Mouse (Mus musculus) kidney, adult 2 months (tissue): ENCODE results near the gene Krt42. TPM values are rescaled to one million over a fixed set of nuclear protein-coding genes. Genes with fewer than 3 reads are reported as not detected.

ENCODE experiments used
- DNase-seq: peaks from one replicate; pipeline ENCODE4 v3.0.0; 2021
- H3K27ac ChIP-seq: fragments of 200-500 bp; 2 replicates; pipeline ENCODE4 v1.5.1; 2012; ENCODE audit warnings: low read depth, low read length, control low read depth, inconsistent platforms; ENCODE audit not compliant: insufficient read depth
- H3K27me3 ChIP-seq: fragments of 200-500 bp; replicated peaks from 2 replicates; pipeline ENCODE4 v1.6.1; 2012; ENCODE audit warnings: mild to moderate bottlenecking, moderate library complexity, low read length, inconsistent platforms; ENCODE audit not compliant: control insufficient read depth, insufficient read depth
- H3K36me3 ChIP-seq: fragments of 200-500 bp; 2 replicates; pipeline ENCODE4 v1.6.1; 2012; ENCODE audit warnings: mild to moderate bottlenecking, moderate library complexity, low read length, inconsistent platforms; ENCODE audit not compliant: control insufficient read depth, insufficient read depth
- H3K4me1 ChIP-seq: fragments of 200-500 bp; 2 replicates; pipeline ENCODE4 v1.6.1; 2011; ENCODE audit warnings: low read length; ENCODE audit not compliant: control insufficient read depth, insufficient read depth
- H3K4me3 ChIP-seq: fragments of 200-500 bp; 2 replicates; pipeline ENCODE4 v1.5.1; 2011; ENCODE audit warnings: mild to moderate bottlenecking, low read depth, low read length, control low read depth; ENCODE audit not compliant: insufficient read depth
- CTCF ChIP-seq: fragments of 200-500 bp; conservative IDR thresholded peaks from 2 replicates; pipeline ENCODE4 v1.5.1; 2011; ENCODE audit warnings: low read depth, mild to moderate bottlenecking, control low read depth, low read length, moderate library complexity, mixed read lengths; ENCODE audit not compliant: insufficient read depth, insufficient read length
- POLR2A ChIP-seq: fragments of 200-500 bp; IDR thresholded peaks from one replicate; pipeline ENCODE4 v1.6.1; 2011; ENCODE audit warnings: low read depth, low read length, control low read depth
- WGBS: fragments of 180-500 bp; shearing (Covaris S2); methylation state at CpG from one replicate; pipeline ENCODE4 v1.1.7; 2018; 5-methylcytosine and 5-hydroxymethylcytosine counted together
- polyA plus RNA-seq: library from polyadenylated mRNA; depleted of rRNA; stranded (reverse); fragments of >200 nt; gene quantifications from 2 replicates; pipeline ENCODE4 v1.2.3, GENCODE M21; 2012

The Krt42 gene
- polyA plus RNA-seq, 1 experiment, result not detected

DNA sequence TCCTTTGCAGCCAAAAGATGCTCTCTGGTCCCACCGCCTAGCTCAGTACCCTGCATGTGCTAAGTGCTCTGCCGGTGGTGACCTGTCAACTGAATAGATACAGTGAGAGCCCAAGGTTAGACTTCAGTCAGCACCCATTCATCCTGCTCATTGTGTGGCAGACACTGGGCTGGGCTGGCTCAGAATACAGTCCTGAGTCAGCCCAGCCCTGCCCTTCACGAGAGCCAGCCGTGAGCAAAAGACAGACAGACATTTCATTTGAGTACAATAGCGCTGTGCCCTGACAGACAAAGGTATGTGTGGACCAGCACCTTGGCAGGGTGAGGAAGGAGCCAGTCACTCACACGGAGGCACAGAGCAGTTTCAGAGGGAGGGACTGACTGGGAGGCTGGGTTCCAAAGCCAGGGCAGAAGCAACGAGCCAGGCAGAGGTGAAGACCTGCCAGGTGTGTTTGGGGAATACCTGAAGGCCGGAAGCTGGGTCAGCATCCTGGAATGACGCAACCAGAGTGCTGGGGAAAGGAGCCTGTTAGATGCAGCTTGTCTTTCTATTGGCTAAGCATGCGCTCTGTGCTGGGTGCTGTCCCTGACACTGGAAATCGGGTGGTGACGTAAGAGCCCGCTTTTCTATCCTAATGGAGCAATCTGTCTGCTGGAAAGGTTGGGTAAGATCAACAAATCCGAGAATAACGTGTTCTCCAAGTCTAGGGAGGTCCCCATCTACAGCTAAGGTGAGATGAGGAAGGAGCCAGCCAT, 8.2 kb upstream of the Krt42 start:
- DNase-seq, result no peak
- no peaks in the 10 kb centered on the region for H3K27me3 ChIP-seq
- 72% methylated on average over 15 of the region's 15 CpGs for WGBS
- H3K4me1 ChIP-seq, result no peaks in the 10 kb centered on the region
- no peaks in the 10 kb centered on the region for H3K36me3 ChIP-seq
- no peak overlapping the region for H3K27ac ChIP-seq
- no peak for TF ChIP-seq CTCF
- no peak for TF ChIP-seq POLR2A
- H3K4me3 ChIP-seq, result no peak overlapping the region

DNA sequence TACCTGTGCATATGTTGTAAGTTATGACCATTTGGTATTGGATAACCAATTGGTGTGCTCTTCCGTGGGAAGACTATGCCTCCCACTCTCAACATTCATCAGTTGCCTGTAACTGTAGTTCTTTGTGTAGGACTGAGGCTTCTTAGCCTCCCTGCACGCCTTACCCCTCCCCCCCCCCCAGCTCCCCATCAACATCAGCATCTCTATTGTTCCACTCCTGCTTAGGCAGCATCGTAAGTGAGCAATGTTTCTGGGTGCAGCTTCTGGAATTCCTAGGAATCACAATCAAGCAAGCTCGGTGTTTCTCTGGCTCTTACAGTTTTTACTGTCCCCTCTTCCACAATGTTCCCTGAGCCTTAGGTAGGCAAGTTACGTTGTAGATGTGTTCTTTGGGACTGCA, 5.8 kb upstream of the Krt42 start:
- H3K36me3 ChIP-seq, result no peaks in the 10 kb centered on the region
- no peaks in the 10 kb centered on the region for H3K4me1 ChIP-seq
- no peak for TF ChIP-seq POLR2A
- TF ChIP-seq CTCF, result no peak
- 54% methylated on average over 5 of the region's 5 CpGs for WGBS
- no peak overlapping the region for H3K27ac ChIP-seq
- H3K27me3 ChIP-seq, result no peaks in the 10 kb centered on the region
- no peak for DNase-seq
- H3K4me3 ChIP-seq, result no peak overlapping the region

DNA sequence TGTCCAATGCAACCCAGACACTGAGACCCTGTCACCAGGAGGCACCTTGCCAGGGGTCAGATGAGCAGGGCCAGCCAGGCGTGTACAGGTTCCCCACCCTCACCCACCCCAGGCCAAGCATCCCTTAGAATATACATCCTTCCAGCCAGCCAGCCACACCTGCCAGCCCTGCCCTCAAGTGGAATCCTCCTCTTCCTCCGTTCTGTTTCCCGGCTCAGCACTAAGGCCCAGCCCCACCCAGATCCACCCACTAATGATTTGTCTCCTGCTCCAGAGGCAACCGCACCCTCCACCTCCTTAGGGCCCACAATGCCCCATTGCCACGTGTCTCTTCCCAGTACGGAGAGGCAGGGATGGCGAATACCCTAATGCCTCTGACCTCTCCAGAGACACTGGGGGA, 5.0 kb upstream of the Krt42 start:
- Histone ChIP-seq H3K4me3 (no peak overlapping the region), H3K4me1 (no peaks in the 10 kb centered on the region), H3K27me3 (no peaks in the 10 kb centered on the region), H3K36me3 (no peaks in the 10 kb centered on the region), H3K27ac (no peak overlapping the region)
- WGBS, result 69% methylated on average over 7 of the region's 7 CpGs
- TF ChIP-seq POLR2A (no peak), CTCF (no peak)
- DNase-seq, result no peak

DNA sequence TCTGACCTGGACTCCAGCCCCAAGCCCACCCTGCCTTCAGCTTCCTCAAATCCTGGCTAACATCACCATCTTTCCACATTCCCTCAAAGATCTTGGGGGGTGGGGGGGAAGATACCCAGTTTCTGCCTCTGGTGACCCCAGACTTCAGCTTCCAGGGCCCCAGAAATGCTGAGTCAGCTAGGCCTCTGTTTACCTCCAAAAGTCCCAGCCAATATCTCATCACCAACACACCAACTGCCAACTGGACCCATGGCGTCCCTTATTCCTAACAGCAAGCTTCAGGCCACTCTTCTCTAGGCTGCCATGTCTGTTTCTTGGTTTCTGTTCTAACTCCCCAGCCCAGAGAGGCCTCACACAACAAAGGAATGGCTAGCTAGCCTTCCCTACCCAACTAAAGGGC, 2.2 kb upstream of the Krt42 start:
- Histone ChIP-seq H3K27ac (no peak overlapping the region), H3K4me1 (no peaks in the 10 kb centered on the region), H3K4me3 (no peak overlapping the region), H3K36me3 (no peaks in the 10 kb centered on the region), H3K27me3 (no peaks in the 10 kb centered on the region)
- DNase-seq, result no peak
- TF ChIP-seq POLR2A, result no peak
- TF ChIP-seq CTCF, result no peak
- WGBS, result 95% methylated on average over 1 of the region's 1 CpGs

DNA sequence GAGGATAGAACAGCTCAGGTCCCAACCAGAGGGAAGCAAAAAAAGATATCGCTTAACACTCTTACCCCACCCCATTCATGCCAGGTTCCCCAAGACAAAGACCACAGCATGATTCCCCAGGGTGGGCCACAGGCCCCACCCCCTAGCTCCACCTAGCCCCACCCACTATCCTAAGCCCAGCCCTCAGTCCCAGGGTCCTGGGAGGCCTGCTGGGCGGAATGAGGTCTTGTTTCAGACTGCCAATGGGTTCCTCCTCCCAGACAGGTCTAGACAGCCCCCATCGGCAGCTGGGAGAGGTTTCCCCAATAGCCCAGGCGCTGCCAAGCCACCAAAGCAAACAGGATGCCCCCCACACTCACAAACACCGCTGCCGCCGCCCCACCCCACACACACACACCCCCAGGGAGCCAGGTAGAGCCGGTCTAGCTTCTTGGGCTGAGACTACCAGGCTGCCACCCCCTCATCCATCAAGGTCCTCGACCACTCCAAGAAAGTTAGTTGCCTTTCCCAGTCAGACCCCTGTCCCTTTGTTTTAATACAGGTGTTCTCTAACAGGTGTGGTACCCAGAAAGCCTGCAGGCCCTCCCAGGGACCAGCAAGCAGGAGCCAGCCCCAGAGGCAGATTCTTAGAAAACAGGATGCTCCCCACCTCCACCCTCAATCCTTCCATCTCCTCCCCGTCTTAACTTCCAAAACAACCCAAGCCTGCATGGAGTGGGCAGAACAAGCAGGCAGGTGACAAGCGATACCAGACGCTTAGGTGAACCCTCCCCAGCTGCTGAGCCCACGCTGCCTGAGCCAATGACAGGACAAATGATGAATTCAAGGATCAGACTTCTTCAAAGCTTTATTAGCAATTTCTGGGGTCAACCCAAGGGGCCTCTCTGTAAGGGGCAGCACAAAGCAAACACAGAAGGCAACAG, 7.4 kb downstream of the Krt42 start:
- Histone ChIP-seq H3K36me3 (no peaks in the 10 kb centered on the region), H3K27me3 (no peaks in the 10 kb centered on the region), H3K4me3 (no peak overlapping the region), H3K27ac (no peak overlapping the region), H3K4me1 (no peaks in the 10 kb centered on the region)
- no peak for DNase-seq
- WGBS, result 33% methylated on average over 13 of the region's 13 CpGs
- TF ChIP-seq CTCF (no peak), POLR2A (no peak)

DNA sequence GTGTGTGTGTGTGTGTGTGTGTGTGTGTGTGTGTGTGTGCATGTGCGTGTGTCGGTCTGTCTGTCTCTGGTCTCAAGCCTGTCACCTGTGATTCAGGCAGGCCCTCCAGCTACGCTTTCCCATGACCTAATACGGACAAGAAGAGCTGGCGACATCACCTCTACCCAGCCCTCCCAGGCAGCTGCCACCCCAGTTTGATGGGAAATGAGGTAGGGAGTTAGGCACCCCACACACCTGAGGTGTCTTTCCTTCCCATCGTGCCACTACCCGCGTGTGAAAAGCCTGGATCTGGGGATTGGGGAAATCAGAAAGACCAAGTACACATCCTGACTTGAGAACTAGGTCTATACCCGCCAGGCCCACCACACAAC, 8.5 kb downstream of the Krt42 start:
- Histone ChIP-seq H3K27ac (no peak overlapping the region), H3K4me1 (no peaks in the 10 kb centered on the region), H3K4me3 (no peak overlapping the region), H3K36me3 (no peaks in the 10 kb centered on the region), H3K27me3 (no peaks in the 10 kb centered on the region)
- WGBS, result 86% methylated on average over 9 of the region's 9 CpGs
- no peak for TF ChIP-seq CTCF
- TF ChIP-seq POLR2A, result no peak
- DNase-seq, result no peak
